Mouse (Mus musculus): Measurements from ENCODE around the gene Pik3ap1. TPM values are rescaled to one million over a fixed set of nuclear protein-coding genes. Genes with fewer than 3 reads are reported as not detected.
"Not testable (repeated sequence)": the region's sequence is repeated elsewhere in the genome, so short reads cannot be mapped to it uniquely, and the experiment has no call there.

Pik3ap1 gene
- total RNA-seq, 4 experiments from 2014 or later: 0.15 to 0.58 (median 0.37) TPM

- DNase-seq (ENCODE audit: low spot score in 2 of 2): no peak
Measured at GRCm38 (mm10) chr19:41332986-41333385, 51.9 kb downstream of the Pik3ap1 start.

- no peak for DNase-seq (ENCODE audit: low spot score in 2 of 2)
Measured at GRCm38 (mm10) chr19:41332228-41332627, 52.7 kb downstream of the Pik3ap1 start.

DNA sequence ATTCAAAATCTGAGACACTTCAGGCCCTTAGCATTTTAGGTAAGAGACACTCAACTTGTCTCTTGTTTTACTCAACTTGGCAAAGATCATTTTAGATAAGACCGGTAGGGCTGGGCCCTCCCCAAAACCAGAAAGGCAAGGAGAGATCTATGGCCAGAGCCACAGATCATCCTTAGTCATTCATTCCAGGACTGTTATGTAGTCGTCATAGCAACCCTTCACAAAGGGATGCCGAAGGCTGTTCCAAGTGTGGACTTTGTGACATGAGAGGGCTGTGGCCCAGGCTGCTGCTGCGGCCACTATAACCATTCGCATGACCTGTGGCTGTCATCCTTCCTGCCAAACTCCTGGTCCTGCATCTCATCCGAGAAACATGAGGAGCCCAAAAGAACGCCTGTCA, 54.5 kb downstream of the Pik3ap1 start:
- no peak for DNase-seq (ENCODE audit: low spot score in 2 of 2)

DNA sequence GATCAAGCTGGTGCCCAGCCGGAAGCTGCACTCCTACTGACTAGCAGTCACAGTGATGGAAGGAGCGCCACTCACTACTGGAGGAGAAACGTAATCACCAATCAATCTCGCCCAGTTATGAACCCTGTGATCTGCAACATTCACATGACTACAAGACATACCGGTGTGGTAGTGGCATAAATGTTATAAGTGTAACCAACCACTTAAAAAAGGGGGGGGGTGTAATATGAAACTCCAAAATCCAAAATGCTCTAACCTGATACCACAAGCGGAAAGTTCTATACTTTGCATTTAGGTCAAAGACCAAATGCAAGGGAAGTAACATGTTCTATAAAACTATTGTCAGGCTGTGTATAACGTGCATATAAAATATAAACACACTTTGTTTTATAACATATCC, 54.9 kb downstream of the Pik3ap1 start:
- no peak for DNase-seq (ENCODE audit: low spot score in 2 of 2)

DNA sequence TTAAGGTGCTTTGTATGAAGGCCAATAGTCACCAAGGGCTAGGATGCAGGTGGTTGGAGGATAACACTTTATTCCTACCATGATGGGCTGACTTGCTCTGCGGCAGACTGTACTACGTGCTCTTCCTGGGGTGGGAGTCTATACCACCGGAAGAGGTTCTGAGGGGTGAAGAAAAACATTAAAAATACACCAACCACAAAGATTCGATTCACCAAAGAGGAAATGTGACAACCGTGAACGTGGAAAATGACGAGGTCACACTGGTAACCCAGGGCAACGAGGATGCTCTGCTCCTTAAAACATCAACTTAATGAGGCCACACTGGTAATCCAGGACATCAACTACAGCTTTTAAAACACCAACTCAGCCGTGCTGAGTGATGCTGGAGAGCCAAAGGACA, 56.2 kb downstream of the Pik3ap1 start:
- DNase-seq (ENCODE audit: low spot score in 2 of 2): no peak

- no peak for DNase-seq (ENCODE audit: low spot score in 2 of 2)
Measured at GRCm38 (mm10) chr19:41323813-41324212, 61.1 kb downstream of the Pik3ap1 start.

DNA sequence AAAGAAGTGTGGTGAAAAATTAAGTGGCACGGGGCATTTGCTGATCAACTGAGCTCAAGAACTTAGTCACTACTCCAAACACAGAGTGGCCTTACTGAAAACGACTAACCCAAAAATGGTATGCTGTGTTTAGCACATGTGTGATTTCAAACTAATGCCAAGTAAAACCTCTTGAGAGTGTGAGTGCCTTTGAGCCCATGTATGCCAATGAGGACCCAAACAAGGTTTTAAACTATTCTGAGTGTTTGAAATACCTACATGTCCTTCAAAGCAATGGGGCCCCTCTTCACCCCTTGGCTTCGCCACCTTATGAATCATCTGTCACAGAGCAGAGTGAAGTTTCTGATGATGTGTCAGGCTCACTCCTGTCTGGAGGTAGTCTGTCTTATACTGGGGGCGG, 61.8 kb downstream of the Pik3ap1 start:
- DNase-seq (ENCODE audit: low spot score in 2 of 2): no peak

DNA sequence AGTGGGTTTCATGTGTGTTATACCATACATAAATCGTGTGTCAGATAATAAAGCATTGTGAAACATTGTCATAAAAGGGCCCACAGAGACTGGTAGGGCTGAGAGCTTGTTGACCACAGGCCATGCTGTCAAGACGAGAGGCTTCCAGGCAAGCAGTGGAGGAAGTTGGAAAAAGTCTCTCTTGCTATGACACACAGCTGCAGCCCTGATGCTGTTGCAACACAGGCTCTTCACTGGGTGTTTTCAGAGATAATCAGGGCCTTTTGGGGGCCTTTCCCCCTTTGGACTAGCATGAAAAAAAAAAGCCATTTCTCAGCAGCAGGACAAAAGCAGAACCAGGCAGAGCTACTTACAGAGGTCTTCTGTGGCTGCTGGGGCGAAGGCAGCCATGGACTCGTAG, 63.8 kb downstream of the Pik3ap1 start:
- no peak for DNase-seq (ENCODE audit: low spot score in 2 of 2)

GRCm38 (mm10) chr19:41317315-41318095, 67.4 kb downstream of the Pik3ap1 start:
- DNase-seq (ENCODE audit: low spot score in 2 of 2): no peak

DNA sequence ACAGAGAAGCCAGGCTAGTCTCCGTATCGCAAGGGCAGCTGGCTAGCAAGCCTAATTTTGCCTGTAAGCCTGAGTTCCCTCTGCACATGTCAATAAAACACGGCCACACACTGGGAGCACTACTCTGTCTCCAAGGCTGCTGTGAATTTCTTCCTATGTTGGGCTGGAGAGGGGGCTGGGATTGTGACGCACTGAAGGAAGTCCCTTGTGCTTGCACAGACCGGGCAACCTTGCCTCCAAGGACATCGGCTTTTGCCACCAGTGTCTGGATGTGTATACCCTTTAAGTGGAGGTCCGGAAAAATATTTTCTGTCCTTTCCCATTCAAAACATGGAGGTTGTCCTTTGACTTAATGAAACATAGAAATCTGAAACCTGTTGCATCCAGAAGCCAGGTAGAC, 70.2 kb downstream of the Pik3ap1 start:
- DNase-seq (ENCODE audit: low spot score in 2 of 2): no peak

GRCm38 (mm10) chr19:41313663-41314062, 71.2 kb downstream of the Pik3ap1 start:
- DNase-seq (ENCODE audit: low spot score in 2 of 2): no peak

DNA sequence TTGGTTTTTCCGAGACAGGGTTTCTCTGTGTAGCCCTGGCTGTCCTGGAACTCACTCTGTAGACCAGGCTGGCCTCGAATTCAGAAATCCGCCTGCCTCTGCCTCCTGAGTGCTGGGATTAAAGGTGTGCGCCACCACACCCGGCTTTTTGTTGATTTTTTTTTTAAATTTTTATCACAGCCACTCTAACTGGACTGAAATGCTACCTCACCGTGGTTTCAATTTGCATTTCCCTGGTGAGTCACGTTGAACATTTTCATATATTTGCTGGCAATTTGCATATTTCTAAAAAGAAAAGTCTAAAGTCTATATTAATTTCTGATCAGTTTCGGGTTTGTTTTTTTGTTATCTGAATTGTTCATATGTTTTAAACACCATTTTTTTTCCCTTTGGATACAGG, 72.3 kb downstream of the Pik3ap1 start:
- not testable (repeated sequence) for DNase-seq (ENCODE audit: low spot score in 2 of 2)

DNA sequence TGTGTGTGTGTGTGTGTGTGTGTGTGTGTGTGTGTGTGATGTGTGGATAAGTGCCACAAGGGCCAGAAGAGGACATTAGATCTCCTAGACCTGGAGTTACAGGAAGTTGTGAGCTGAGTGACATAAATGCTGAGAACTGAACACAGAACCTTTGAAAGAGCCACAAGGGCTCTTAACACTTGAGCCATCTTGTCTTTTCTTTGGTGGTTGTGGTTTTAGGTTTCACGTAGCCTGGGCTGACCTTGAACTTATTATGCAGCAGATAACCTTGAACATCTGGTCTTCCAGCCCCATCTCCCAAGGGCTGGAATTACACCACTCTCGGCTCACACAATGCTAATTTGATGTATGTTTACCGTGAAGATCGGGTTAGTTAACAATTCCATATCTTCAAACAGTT, 72.9 kb downstream of the Pik3ap1 start:
- DNase-seq (ENCODE audit: low spot score in 2 of 2): no peak

DNA sequence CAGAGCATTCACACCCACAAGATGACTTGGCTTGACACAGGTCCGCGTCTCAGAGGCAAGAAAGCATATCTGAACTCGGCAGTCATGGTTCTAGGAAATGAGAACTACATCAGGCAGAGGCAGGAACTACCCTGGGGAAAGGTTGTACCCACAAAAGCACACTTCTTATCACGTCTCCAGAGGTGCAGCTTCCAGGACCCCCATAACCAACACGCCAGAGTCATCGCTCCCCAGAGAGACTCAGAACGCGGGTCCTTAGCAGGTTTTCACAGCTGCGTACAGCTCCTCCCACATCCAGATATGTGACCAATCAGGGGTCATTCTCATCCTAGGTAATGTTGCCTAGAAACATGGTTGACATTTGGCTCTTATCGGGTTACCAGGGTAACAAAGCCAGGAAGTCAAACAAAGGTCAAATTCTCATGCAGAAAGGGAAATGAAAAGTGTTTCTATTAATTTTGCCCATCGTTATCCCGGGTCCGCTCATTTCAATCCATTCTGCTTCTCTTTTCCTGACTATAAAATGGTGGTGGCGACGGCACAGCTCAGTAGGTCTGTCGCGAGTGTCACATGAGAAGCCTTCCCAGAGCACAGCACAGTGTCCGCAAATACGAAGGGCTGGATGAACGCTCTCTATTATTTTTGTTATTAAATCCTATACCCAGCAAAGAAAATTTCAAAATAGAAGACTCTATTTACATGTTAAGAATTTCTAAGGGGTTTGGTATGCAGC, 73.8 kb downstream of the Pik3ap1 start:
- no peak for DNase-seq (ENCODE audit: low spot score in 2 of 2)

DNA sequence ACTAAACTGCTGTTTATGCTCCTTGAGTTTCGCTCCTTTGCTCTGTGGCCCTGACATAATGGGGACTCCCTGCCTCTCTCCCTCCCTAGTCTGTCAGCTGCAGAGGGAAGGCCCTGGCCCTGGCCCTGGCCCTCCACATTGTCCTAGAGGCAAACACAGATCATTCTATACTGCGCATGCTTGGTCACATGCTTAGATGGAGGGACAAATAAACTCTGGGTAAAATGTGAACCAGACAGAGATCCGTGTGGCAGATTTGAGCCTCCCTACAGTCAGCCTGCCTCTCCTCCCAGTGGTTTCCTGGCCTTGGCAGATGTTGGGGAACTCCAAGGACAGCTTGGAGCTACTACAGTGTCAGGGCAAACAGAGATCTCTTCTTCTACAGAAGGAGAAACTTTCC, 81.0 kb downstream of the Pik3ap1 start:
- DNase-seq (ENCODE audit: low spot score in 2 of 2): no peak

GRCm38 (mm10) chr19:41303433-41303832, 81.5 kb downstream of the Pik3ap1 start:
- DNase-seq (ENCODE audit: low spot score in 2 of 2): no peak

DNA sequence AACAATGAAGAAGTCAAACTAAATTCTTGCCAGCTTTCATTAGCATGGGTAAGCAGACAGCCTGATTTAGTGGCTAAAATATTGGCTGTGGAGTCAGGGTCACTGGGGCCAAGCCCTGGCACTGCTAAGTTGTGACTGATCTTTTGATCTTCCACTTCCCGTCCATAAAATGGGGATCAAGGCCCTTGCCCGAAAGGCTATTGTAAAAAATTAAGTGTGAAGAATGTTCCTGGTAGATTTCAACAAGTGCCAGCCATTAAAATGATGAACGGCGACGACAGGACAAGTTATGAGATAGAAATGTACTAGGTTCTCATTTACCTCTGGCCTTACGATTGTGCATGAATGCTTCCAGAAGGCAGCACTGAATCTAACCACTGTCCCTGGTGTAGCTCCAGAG, 83.0 kb downstream of the Pik3ap1 start:
- no peak for DNase-seq (ENCODE audit: low spot score in 2 of 2)

DNA sequence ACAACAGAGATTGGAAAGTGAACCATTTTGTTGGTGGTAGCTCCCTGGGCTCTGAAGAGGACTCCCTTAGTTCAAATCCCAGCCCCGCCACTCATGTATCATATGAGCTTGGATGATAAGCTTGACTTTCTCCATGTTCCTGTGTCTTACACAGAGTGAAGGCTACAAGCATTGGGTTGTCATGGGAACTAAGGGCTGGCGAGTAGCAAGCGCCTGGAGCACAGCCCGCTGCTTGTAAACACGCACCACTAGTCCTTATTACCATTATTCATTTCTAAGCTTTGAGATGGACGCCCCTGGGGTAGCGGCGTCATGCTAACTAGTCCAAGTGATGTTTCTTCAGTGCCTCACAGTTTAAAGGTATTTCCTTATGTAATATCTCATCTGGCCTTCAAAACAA, 85.5 kb downstream of the Pik3ap1 start:
- no peak for DNase-seq (ENCODE audit: low spot score in 2 of 2)

GRCm38 (mm10) chr19:41290952-41291619, 93.8 kb downstream of the Pik3ap1 start:
- no peak for DNase-seq (ENCODE audit: low spot score in 2 of 2)

DNA sequence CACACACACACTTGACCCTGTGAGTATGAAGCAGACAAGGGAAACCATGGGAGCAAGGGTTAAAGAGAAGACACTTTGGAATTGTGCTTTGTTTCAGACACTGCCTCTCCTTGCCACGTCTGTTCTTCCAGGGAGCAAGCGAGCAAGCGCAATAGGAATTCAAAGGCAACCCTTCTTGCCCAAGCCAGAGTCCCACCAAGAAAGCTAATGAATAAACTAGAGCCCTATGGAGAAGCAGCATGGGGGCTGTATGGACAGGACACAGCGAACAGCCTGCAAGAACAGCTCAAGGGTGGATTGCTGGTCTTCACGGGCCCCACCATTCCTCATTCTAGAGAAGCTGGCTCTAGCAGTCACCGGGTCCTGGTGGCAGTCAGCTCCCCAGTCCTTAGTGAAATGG, 96.3 kb downstream of the Pik3ap1 start:
- DNase-seq (ENCODE audit: low spot score in 2 of 2): no peak

GRCm38 (mm10) chr19:41287224-41287623, 97.7 kb downstream of the Pik3ap1 start:
- no peak for DNase-seq (ENCODE audit: low spot score in 2 of 2)

GRCm38 (mm10) chr19:41284515-41284914, 100.4 kb downstream of the Pik3ap1 start:
- DNase-seq (ENCODE audit: low spot score in 2 of 2): no peak

Data from gastrocnemius, adult 8-10 months (tissue).